Mouse (Mus musculus) gastrocnemius, postnatal 36 days (tissue): ENCODE data around the gene Gm45783. TPM values are rescaled to one million over a fixed set of nuclear protein-coding genes. Genes with fewer than 3 reads are reported as not detected.
"Not testable (repeated sequence)": the region's sequence is repeated elsewhere in the genome, so short reads cannot be mapped to it uniquely, and the experiment has no call there.

Experiments
- DNase-seq, 2 experiments: peaks; one replicate each; pipeline ENCODE4 v3.0.0; 2022
- intact Hi-C: fragments of 180-260 bp; cut with DNase I; formaldehyde crosslinking; loops from one replicate; pipeline ENCODE4 v1.15.1; 2025
- long read RNA-seq, 2 experiments: library from polyadenylated mRNA; stranded (forward); transcript quantifications; one replicate each; pipeline ENCODE4 v2.0.0; 2021
- microRNA-seq, 2 experiments: library from miRNA; unstranded; fragments of <30 nt; microRNA quantifications; one replicate each; pipeline ENCODE4 v1.2.0; 2021
- total RNA-seq, 2 experiments: library from RNA; stranded (reverse); gene quantifications; 2 replicates each; pipeline ENCODE4 v1.2.3; 2021

Gene Gm45783
- total RNA-seq: not detected
- long read RNA-seq, experiment 1: 0 reads
- long read RNA-seq, experiment 2, partial matches to known transcripts: 0 of 1 reads
- long read RNA-seq, experiment 2, other reads (novel, unspliced or antisense): 1 of 1 reads

- intact Hi-C loops, DNase-seq: not testable (repeated sequence)
These were observed at the start of gene Gm45783 for GRCm38 (mm10) chr7:7374431-7374830. TSS of gene Gm45783 (minus strand) at chr7:7374573.

DNA sequence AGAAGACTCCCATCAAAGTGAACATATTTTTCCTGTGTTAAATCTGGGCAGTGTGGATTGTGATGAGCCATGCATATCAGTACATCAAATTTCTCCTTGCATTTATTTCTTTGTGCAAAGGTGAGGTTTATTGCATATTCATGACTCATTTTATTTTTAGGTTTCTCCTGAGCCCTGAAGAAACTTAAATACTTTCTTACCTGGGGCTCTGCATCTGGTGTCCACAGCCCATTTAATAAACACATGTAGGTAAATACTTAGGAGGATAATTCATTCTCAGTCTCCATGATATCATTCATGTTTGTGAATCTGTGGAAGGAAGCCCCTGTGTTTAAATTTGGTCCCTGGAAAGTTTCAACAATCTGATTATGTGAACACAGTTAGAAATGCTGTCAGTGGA is 25.2 kb upstream of the Gm45783 start, which contains the start of gene Vmn2r31:
Gene Vmn2r31, minus strand, starts transcription at position 101 of the 400 bp plus-strand sequence.
- intact Hi-C loops, DNase-seq: not testable (repeated sequence)

- intact Hi-C loops: not testable (repeated sequence)
These were observed 36.9 kb downstream of the Gm45783 start, which contains the start of gene Vmn2r30 for GRCm38 (mm10) chr7:7337509-7337908. TSS of gene Vmn2r30 (minus strand) at chr7:7337609.

GRCm38 (mm10) chr7:7295595-7295994 is 78.8 kb downstream of the Gm45783 start:
- no peak for DNase-seq
- intact Hi-C loops: loop anchor here (10.0 kb wide), 1 partner anchor 121 kb away; the partner anchor contains the start of gene Zfp418

More at GRCm38 (mm10) chr7:7337509-7337908, 36.9 kb downstream of the Gm45783 start, which contains the start of gene Vmn2r30:
- DNase-seq: not testable (repeated sequence)

Small RNAs within 50 kb of the gene (microRNA-seq; reads per million reads assigned to microRNA genes)
- gene Mir5620: 0.74 to 1.4 reads per million in 2 experiments

Other genes starting within 250 kb of the Gm45783 start
- under 1 TPM; 0.56 to 0.59 TPM for gene Zfp773, start 237.8 kb downstream of the Gm45783 start, total RNA-seq
- 1 to 10 TPM; 1.3 to 1.9 TPM for gene Zfp418, start 203.2 kb downstream of the Gm45783 start, total RNA-seq
- gene Zfp772, start 164.6 kb downstream of the Gm45783 start, total RNA-seq: 1 to 10 TPM; 1.1 to 1.3 TPM
- under 1 TPM; 0.15 to 0.17 TPM for gene Vmn2r29, start 127.2 kb downstream of the Gm45783 start, total RNA-seq
- gene Gm45844, start 96.3 kb downstream of the Gm45783 start, total RNA-seq: 1 to 10 TPM in 1 of 2 experiments, under 1 TPM in 1; 0.37 to 1.1 TPM
- gene Clcn4, start 73.7 kb downstream of the Gm45783 start, total RNA-seq: 10 to 100 TPM; 30.6 to 30.9 TPM
- not detected for gene Vmn2r30, start 37.0 kb downstream of the Gm45783 start, total RNA-seq
- gene Vmn2r31, start 25.1 kb upstream of the Gm45783 start, total RNA-seq: not detected
- not detected for gene Vmn2r32, start 105.4 kb upstream of the Gm45783 start, total RNA-seq
- not detected for gene Vmn2r33, start 192.2 kb upstream of the Gm45783 start, total RNA-seq